Mouse (Mus musculus) heart, postnatal 0 days (tissue): Measurements from ENCODE around the gene Epm2aip1. TPM values are rescaled to one million over a fixed set of nuclear protein-coding genes. Genes with fewer than 3 reads are reported as not detected.

Source experiments
- ATAC-seq: fragments of 200-750 bp; cut with Nextera tagmentation; 2 replicates; pipeline ENCODE4 v1.8.0; 2017; ENCODE audit warnings: low read depth, moderate number of reproducible peaks, moderate library complexity; ENCODE audit not compliant: insufficient read depth
- DNase-seq: peaks from one replicate; pipeline ENCODE4 v3.0.0-alpha.2; 2016; ENCODE audit warnings: low spot score
- H3K27ac ChIP-seq: fragments of 300-500 bp; sonication (generic); 2 replicates; pipeline ENCODE4 v1.5.1; 2014; ENCODE audit warnings: low read depth, mild to moderate bottlenecking
- H3K27me3 ChIP-seq: fragments of 300-500 bp; sonication (generic); 2 replicates; pipeline ENCODE4 v1.6.1; 2014; ENCODE audit warnings: low read length, mixed read lengths; ENCODE audit not compliant: control insufficient read depth, insufficient read depth
- H3K36me3 ChIP-seq: fragments of 300-500 bp; sonication (generic); replicated peaks from 2 replicates; pipeline ENCODE4 v1.6.1; 2014; ENCODE audit warnings: low read length, mixed read lengths; ENCODE audit not compliant: control insufficient read depth, insufficient read depth
- H3K4me1 ChIP-seq: fragments of 300-500 bp; sonication (generic); 2 replicates; pipeline ENCODE4 v1.6.1; 2014; ENCODE audit warnings: antibody characterized with exemption; ENCODE audit not compliant: control insufficient read depth, insufficient read depth
- H3K4me2 ChIP-seq: fragments of 300-500 bp; sonication (generic); 2 replicates; pipeline ENCODE4 v1.6.1; 2014; ENCODE audit warnings: low read depth, mild to moderate bottlenecking, low read length, moderate library complexity
- H3K4me3 ChIP-seq: fragments of 300-500 bp; sonication (generic); 2 replicates; pipeline ENCODE4 v1.5.1; 2014; ENCODE audit warnings: low read depth, low read length
- H3K9ac ChIP-seq: fragments of 300-500 bp; sonication (generic); replicated peaks from 2 replicates; pipeline ENCODE4 v1.6.1; 2014; ENCODE audit warnings: low read depth, low read length, mixed read lengths
- H3K9me3 ChIP-seq: fragments of 300-500 bp; sonication (generic); replicated peaks from 2 replicates; pipeline ENCODE4 v1.6.1; 2016; ENCODE audit warnings: low read length; ENCODE audit not compliant: control insufficient read depth
- CTCF ChIP-seq: IDR thresholded peaks from 2 replicates; pipeline ENCODE4 v1.5.1; 2016; ENCODE audit warnings: antibody characterized with exemption, control low read depth, low read depth
- EP300 ChIP-seq: IDR thresholded peaks from 2 replicates; pipeline ENCODE4 v1.6.1; 2016; ENCODE audit warnings: antibody characterized with exemption, low read depth
- WGBS: fragments of 180-500 bp; shearing (Covaris S2); extraction: QIAGEN DNeasy Blood & Tissue Kit; methylation state at CpG from one replicate; pipeline ENCODE4 v1.1.7; 2014; 5-methylcytosine and 5-hydroxymethylcytosine counted together
- polyA plus RNA-seq: library from polyadenylated mRNA; unstranded; fragments of >200 nt; fragmentation: Nextera tagmentation; extraction: Ambion mirVana; gene quantifications from 2 replicates; pipeline ENCODE4 v1.2.1, GENCODE M21; 2015
- total RNA-seq: library from RNA; depleted of rRNA; stranded (reverse); fragments of >200 nt; gene quantifications from 2 replicates; pipeline ENCODE4 v1.2.3, GENCODE M21; 2014; ENCODE audit warnings: low replicate concordance; rRNA removed

The Epm2aip1 gene
- total and polyA plus RNA-seq, 2 experiments from 2014 or later, result 15.6 to 28.2 TPM

GRCm38 (mm10) chr9:111313299-111313698, 41.6 kb downstream of the Epm2aip1 start:
- no peak overlapping the region for H3K9ac ChIP-seq
- DNase-seq, result no peak
- TF ChIP-seq CTCF, result no peak
- TF ChIP-seq EP300, result no peak
- no peak overlapping the region for H3K4me3 ChIP-seq
- H3K4me2 ChIP-seq, result no peak overlapping the region
- H3K27ac ChIP-seq, result no peak overlapping the region
- no peaks in the 10 kb centered on the region for H3K36me3 ChIP-seq
- ATAC-seq, result no peak
- peaks cover 13% of the 10 kb centered on the region; the same call in 1 of the 2 replicates for H3K9me3 ChIP-seq
- peaks cover 54% of the 10 kb centered on the region for H3K27me3 ChIP-seq
- H3K4me1 ChIP-seq, result 0 out of 2 replicates have a peak, but pooled peaks cover 5% of the 10 kb centered on the region
- 16% methylated on average over 5 of the region's 6 CpGs for WGBS

- Histone ChIP-seq H3K4me3 (no peak overlapping the region), H3K9me3 (peaks cover 13% of the 10 kb centered on the region; the same call in 1 of the 2 replicates), H3K4me1 (0 out of 2 replicates have a peak, but pooled peaks cover 5% of the 10 kb centered on the region), H3K27ac (no peak overlapping the region), H3K9ac (no peak overlapping the region), H3K27me3 (peaks cover 54% of the 10 kb centered on the region), H3K36me3 (no peaks in the 10 kb centered on the region), H3K4me2 (no peak overlapping the region)
- no peak for ATAC-seq
- DNase-seq, result no peak
- WGBS, result 22% methylated on average over 5 of the region's 5 CpGs
- TF ChIP-seq CTCF (no peak), EP300 (no peak)
Observed at GRCm38 (mm10) chr9:111313793-111314192, 42.1 kb downstream of the Epm2aip1 start.

GRCm38 (mm10) chr9:111314219-111314618, 42.5 kb downstream of the Epm2aip1 start:
- no peak overlapping the region for H3K9ac ChIP-seq
- no peak overlapping the region for H3K4me2 ChIP-seq
- 0 out of 2 replicates have a peak, but pooled peaks cover 5% of the 10 kb centered on the region for H3K4me1 ChIP-seq
- H3K4me3 ChIP-seq, result no peak overlapping the region
- H3K9me3 ChIP-seq, result peaks cover 13% of the 10 kb centered on the region; the same call in 1 of the 2 replicates
- TF ChIP-seq EP300 (no peak), CTCF (peak; percentile 60)
- peaks cover 51% of the 10 kb centered on the region for H3K27me3 ChIP-seq
- no peak overlapping the region for H3K27ac ChIP-seq
- H3K36me3 ChIP-seq, result no peaks in the 10 kb centered on the region
- no peak for DNase-seq
- ATAC-seq, result no peak
- 31% methylated on average over 5 of the region's 5 CpGs for WGBS

GRCm38 (mm10) chr9:111320912-111321311, 49.2 kb downstream of the Epm2aip1 start:
- ATAC-seq (no peak), DNase-seq (no peak)
- TF ChIP-seq CTCF (no peak), EP300 (no peak)
- 67% methylated on average over 4 of the region's 4 CpGs for WGBS
- no peak overlapping the region for H3K4me2 ChIP-seq
- H3K4me1 ChIP-seq, result no peaks in the 10 kb centered on the region
- no peaks in the 10 kb centered on the region for H3K36me3 ChIP-seq
- no peak overlapping the region for H3K27ac ChIP-seq
- 0 out of 2 replicates have a peak, but pooled peaks cover 8% of the 10 kb centered on the region for H3K27me3 ChIP-seq
- no peaks in the 10 kb centered on the region for H3K9me3 ChIP-seq
- H3K4me3 ChIP-seq, result no peak overlapping the region
- no peak overlapping the region for H3K9ac ChIP-seq

GRCm38 (mm10) chr9:111324881-111325280, 53.2 kb downstream of the Epm2aip1 start:
- Histone ChIP-seq H3K9me3 (no peaks in the 10 kb centered on the region), H3K4me1 (no peaks in the 10 kb centered on the region), H3K27ac (no peak overlapping the region), H3K4me3 (no peak overlapping the region), H3K27me3 (0 out of 2 replicates have a peak, but pooled peaks cover 4% of the 10 kb centered on the region), H3K36me3 (no peaks in the 10 kb centered on the region), H3K9ac (no peak overlapping the region), H3K4me2 (no peak overlapping the region)
- WGBS, result 62% methylated on average over 2 of the region's 2 CpGs
- ATAC-seq (no peak), DNase-seq (no peak)
- TF ChIP-seq CTCF (no peak), EP300 (no peak)

Other genes starting within 250 kb of the Epm2aip1 start
- 7.6 and 8.5 TPM in 2 replicates for gene Ccrl2, start 214.4 kb upstream of the Epm2aip1 start, total RNA-seq
- 9.9 and 11.6 TPM in 2 replicates for gene Ccrl2, start 214.4 kb upstream of the Epm2aip1 start, polyA plus RNA-seq
- 82.4 and 86.6 TPM in 2 replicates for gene Lrrfip2, start 154.3 kb upstream of the Epm2aip1 start, total RNA-seq
- gene Lrrfip2, start 154.3 kb upstream of the Epm2aip1 start, polyA plus RNA-seq, result 62.6 and 73.9 TPM in 2 replicates
- 12.8 and 18.4 TPM in 2 replicates for gene Mlh1, start 138 bp upstream of the Epm2aip1 start, total RNA-seq
- gene Mlh1, start 138 bp upstream of the Epm2aip1 start, polyA plus RNA-seq, result 19.7 and 20.0 TPM in 2 replicates
- 0.04 TPM in 1 of 2 replicates, not detected in the other for gene Trank1, start 39.8 kb downstream of the Epm2aip1 start, total RNA-seq
- not detected in 2 replicates for gene Trank1, start 39.8 kb downstream of the Epm2aip1 start, polyA plus RNA-seq
- not detected in 2 replicates for gene Dclk3, start 167.2 kb downstream of the Epm2aip1 start, total RNA-seq
- 0.11 and 0.15 TPM in 2 replicates for gene Dclk3, start 167.2 kb downstream of the Epm2aip1 start, polyA plus RNA-seq